Mouse (Mus musculus): ENCODE measurements at regions not wholly inside any gene's neighbourhood (a gene's known extent, or its start where the extent isn't known, plus 50 kb on each side); places are given as distances from the start of the nearest gene placed in this dataset.

GRCm38 (mm10) chr14:71709528-71710289 lies 781.9 kb downstream of the Gm9195 start:
- H3K4me3 ChIP-seq (ENCODE audit: low read depth, low read length), result no peak overlapping the region
- H3K9ac ChIP-seq (ENCODE audit: low read depth, low read length), result no peak overlapping the region
- no peaks in the 10 kb centered on the region for H3K9me3 ChIP-seq (ENCODE audit: control insufficient read depth, low read length)
- 43% methylated on average over 5 of the region's 5 CpGs for WGBS
- no peak overlapping the region for H3K27ac ChIP-seq (ENCODE audit: low read depth, low read length)
- no peaks in the 10 kb centered on the region for H3K36me3 ChIP-seq (ENCODE audit: control insufficient read depth, insufficient read depth, low read length)
- H3K4me1 ChIP-seq (replicated peaks; ENCODE audit: control insufficient read depth, insufficient read depth, low read length), result no peaks in the 10 kb centered on the region
- DNase-seq (ENCODE audit: low spot score), result no peak
- H3K27me3 ChIP-seq (replicated peaks; ENCODE audit: control insufficient read depth, insufficient read depth, low read length), result no peaks in the 10 kb centered on the region
- H3K4me2 ChIP-seq, result no peak overlapping the region
- no peak for ATAC-seq (replicated peaks; ENCODE audit: low FRiP score)

- ATAC-seq (replicated peaks; ENCODE audit: low FRiP score) (no peak), DNase-seq (ENCODE audit: low spot score) (no peak)
- 75% methylated on average over 3 of the region's 3 CpGs for WGBS
- H3K4me2 ChIP-seq, result no peak overlapping the region
- no peak overlapping the region for H3K4me3 ChIP-seq (ENCODE audit: low read depth, low read length)
- no peaks in the 10 kb centered on the region for H3K36me3 ChIP-seq (ENCODE audit: control insufficient read depth, insufficient read depth, low read length)
- no peak overlapping the region for H3K9ac ChIP-seq (ENCODE audit: low read depth, low read length)
- no peaks in the 10 kb centered on the region for H3K4me1 ChIP-seq (replicated peaks; ENCODE audit: control insufficient read depth, insufficient read depth, low read length)
- H3K27me3 ChIP-seq (replicated peaks; ENCODE audit: control insufficient read depth, insufficient read depth, low read length), result no peaks in the 10 kb centered on the region
- H3K27ac ChIP-seq (ENCODE audit: low read depth, low read length), result no peak overlapping the region
- H3K9me3 ChIP-seq (ENCODE audit: control insufficient read depth, low read length), result no peaks in the 10 kb centered on the region
These were observed 798.7 kb downstream of the Gm9195 start for GRCm38 (mm10) chr14:71692752-71693437.

- no peak overlapping the region for H3K4me3 ChIP-seq (ENCODE audit: low read depth, low read length)
- H3K9ac ChIP-seq (ENCODE audit: low read depth, low read length), result no peak overlapping the region
- H3K4me1 ChIP-seq (replicated peaks; ENCODE audit: control insufficient read depth, insufficient read depth, low read length), result no peaks in the 10 kb centered on the region
- 90% methylated on average over 4 of the region's 4 CpGs for WGBS
- H3K9me3 ChIP-seq (ENCODE audit: control insufficient read depth, low read length), result no peaks in the 10 kb centered on the region
- no peak overlapping the region for H3K27ac ChIP-seq (ENCODE audit: low read depth, low read length)
- no peaks in the 10 kb centered on the region for H3K27me3 ChIP-seq (replicated peaks; ENCODE audit: control insufficient read depth, insufficient read depth, low read length)
- no peak for DNase-seq (ENCODE audit: low spot score)
- H3K4me2 ChIP-seq, result no peak overlapping the region
- no peak for ATAC-seq (replicated peaks; ENCODE audit: low FRiP score)
- H3K36me3 ChIP-seq (ENCODE audit: control insufficient read depth, insufficient read depth, low read length), result no peaks in the 10 kb centered on the region
These were observed 817.1 kb downstream of the Gm9195 start for GRCm38 (mm10) chr14:71674564-71674963.

- Histone ChIP-seq H3K4me3 (ENCODE audit: low read depth, low read length) (no peak overlapping the region), H3K4me1 (replicated peaks; ENCODE audit: control insufficient read depth, insufficient read depth, low read length) (no peaks in the 10 kb centered on the region), H3K27me3 (replicated peaks; ENCODE audit: control insufficient read depth, insufficient read depth, low read length) (no peaks in the 10 kb centered on the region), H3K9me3 (ENCODE audit: control insufficient read depth, low read length) (no peaks in the 10 kb centered on the region), H3K27ac (ENCODE audit: low read depth, low read length) (no peak overlapping the region), H3K9ac (ENCODE audit: low read depth, low read length) (no peak overlapping the region), H3K36me3 (ENCODE audit: control insufficient read depth, insufficient read depth, low read length) (no peaks in the 10 kb centered on the region), H3K4me2 (no peak overlapping the region)
- ATAC-seq (replicated peaks; ENCODE audit: low FRiP score) (no peak), DNase-seq (ENCODE audit: low spot score) (no peak)
- 83% methylated on average over 2 of the region's 2 CpGs for WGBS
These were observed 817.8 kb downstream of the Gm9195 start for GRCm38 (mm10) chr14:71673837-71674236.

GRCm38 (mm10) chr14:71672481-71672880 lies 819.2 kb downstream of the Gm9195 start:
- Histone ChIP-seq H3K4me2 (no peak overlapping the region), H3K9me3 (ENCODE audit: control insufficient read depth, low read length) (no peaks in the 10 kb centered on the region), H3K27ac (ENCODE audit: low read depth, low read length) (no peak overlapping the region), H3K36me3 (ENCODE audit: control insufficient read depth, insufficient read depth, low read length) (no peaks in the 10 kb centered on the region), H3K4me1 (replicated peaks; ENCODE audit: control insufficient read depth, insufficient read depth, low read length) (no peaks in the 10 kb centered on the region), H3K4me3 (ENCODE audit: low read depth, low read length) (no peak overlapping the region), H3K27me3 (replicated peaks; ENCODE audit: control insufficient read depth, insufficient read depth, low read length) (no peaks in the 10 kb centered on the region), H3K9ac (ENCODE audit: low read depth, low read length) (no peak overlapping the region)
- WGBS, result 54% methylated on average over 1 of the region's 1 CpGs
- DNase-seq (ENCODE audit: low spot score), result no peak
- no peak for ATAC-seq (replicated peaks; ENCODE audit: low FRiP score)

- Histone ChIP-seq H3K4me2 (no peak overlapping the region), H3K36me3 (ENCODE audit: control insufficient read depth, insufficient read depth, low read length) (no peaks in the 10 kb centered on the region), H3K27ac (ENCODE audit: low read depth, low read length) (no peak overlapping the region), H3K27me3 (replicated peaks; ENCODE audit: control insufficient read depth, insufficient read depth, low read length) (no peaks in the 10 kb centered on the region), H3K9ac (ENCODE audit: low read depth, low read length) (no peak overlapping the region), H3K4me1 (replicated peaks; ENCODE audit: control insufficient read depth, insufficient read depth, low read length) (no peaks in the 10 kb centered on the region), H3K9me3 (ENCODE audit: control insufficient read depth, low read length) (no peaks in the 10 kb centered on the region), H3K4me3 (ENCODE audit: low read depth, low read length) (no peak overlapping the region)
- DNase-seq (ENCODE audit: low spot score), result no peak
- ATAC-seq (replicated peaks; ENCODE audit: low FRiP score), result no peak
- WGBS, result 62% methylated on average over 2 of the region's 2 CpGs
These were observed 819.6 kb downstream of the Gm9195 start for GRCm38 (mm10) chr14:71671994-71672393.

GRCm38 (mm10) chr14:71670435-71670834 lies 821.2 kb downstream of the Gm9195 start:
- Histone ChIP-seq H3K4me2 (no peak overlapping the region), H3K4me3 (ENCODE audit: low read depth, low read length) (no peak overlapping the region), H3K27me3 (replicated peaks; ENCODE audit: control insufficient read depth, insufficient read depth, low read length) (no peaks in the 10 kb centered on the region), H3K9me3 (ENCODE audit: control insufficient read depth, low read length) (no peaks in the 10 kb centered on the region), H3K4me1 (replicated peaks; ENCODE audit: control insufficient read depth, insufficient read depth, low read length) (no peaks in the 10 kb centered on the region), H3K9ac (ENCODE audit: low read depth, low read length) (no peak overlapping the region), H3K27ac (ENCODE audit: low read depth, low read length) (no peak overlapping the region), H3K36me3 (ENCODE audit: control insufficient read depth, insufficient read depth, low read length) (no peaks in the 10 kb centered on the region)
- peak; percentile 36 for DNase-seq (ENCODE audit: low spot score)
- WGBS, result 0% methylated on average over 1 of the region's 1 CpGs
- ATAC-seq (replicated peaks; ENCODE audit: low FRiP score), result no peak

- Histone ChIP-seq H3K4me1 (replicated peaks; ENCODE audit: control insufficient read depth, insufficient read depth, low read length) (no peaks in the 10 kb centered on the region), H3K4me2 (no peak overlapping the region), H3K9ac (ENCODE audit: low read depth, low read length) (no peak overlapping the region), H3K27ac (ENCODE audit: low read depth, low read length) (no peak overlapping the region), H3K27me3 (replicated peaks; ENCODE audit: control insufficient read depth, insufficient read depth, low read length) (no peaks in the 10 kb centered on the region), H3K36me3 (ENCODE audit: control insufficient read depth, insufficient read depth, low read length) (no peaks in the 10 kb centered on the region), H3K4me3 (ENCODE audit: low read depth, low read length) (no peak overlapping the region), H3K9me3 (ENCODE audit: control insufficient read depth, low read length) (no peaks in the 10 kb centered on the region)
- DNase-seq (ENCODE audit: low spot score) (no peak), ATAC-seq (replicated peaks; ENCODE audit: low FRiP score) (no peak)
- WGBS, result 74% methylated on average over 1 of the region's 1 CpGs
These were observed 825.0 kb downstream of the Gm9195 start for GRCm38 (mm10) chr14:71666656-71667055.

- WGBS, result 58% methylated on average over 2 of the region's 2 CpGs
- Histone ChIP-seq H3K4me2 (no peak overlapping the region), H3K4me3 (ENCODE audit: low read depth, low read length) (no peak overlapping the region), H3K9me3 (ENCODE audit: control insufficient read depth, low read length) (no peaks in the 10 kb centered on the region), H3K27me3 (replicated peaks; ENCODE audit: control insufficient read depth, insufficient read depth, low read length) (no peaks in the 10 kb centered on the region), H3K36me3 (ENCODE audit: control insufficient read depth, insufficient read depth, low read length) (no peaks in the 10 kb centered on the region), H3K27ac (ENCODE audit: low read depth, low read length) (no peak overlapping the region), H3K9ac (ENCODE audit: low read depth, low read length) (no peak overlapping the region), H3K4me1 (replicated peaks; ENCODE audit: control insufficient read depth, insufficient read depth, low read length) (no peaks in the 10 kb centered on the region)
- no peak for DNase-seq (ENCODE audit: low spot score)
- ATAC-seq (replicated peaks; ENCODE audit: low FRiP score), result no peak
These were observed 831.5 kb downstream of the Gm9195 start for GRCm38 (mm10) chr14:71660166-71660565.

All from liver, embryonic 11.5 days (tissue).